Mouse (Mus musculus) adrenal gland, postnatal 25 days (tissue): ENCODE results near the gene Dpagt1. TPM values are rescaled to one million over a fixed set of nuclear protein-coding genes. Genes with fewer than 3 reads are reported as not detected.
"Not testable (repeated sequence)": the region's sequence is repeated elsewhere in the genome, so short reads cannot be mapped to it uniquely, and the experiment has no call there.

Experiments
- DNase-seq: peaks from one replicate; pipeline ENCODE4 v3.0.0; 2021; ENCODE audit warnings: mixed read lengths
- total RNA-seq: library from RNA; stranded (reverse); gene quantifications from 2 replicates; pipeline ENCODE4 v1.2.3, GENCODE M21; 2021

Gene Dpagt1
- total RNA-seq, 1 experiment from 2014 or later: 34.5 TPM

DNA sequence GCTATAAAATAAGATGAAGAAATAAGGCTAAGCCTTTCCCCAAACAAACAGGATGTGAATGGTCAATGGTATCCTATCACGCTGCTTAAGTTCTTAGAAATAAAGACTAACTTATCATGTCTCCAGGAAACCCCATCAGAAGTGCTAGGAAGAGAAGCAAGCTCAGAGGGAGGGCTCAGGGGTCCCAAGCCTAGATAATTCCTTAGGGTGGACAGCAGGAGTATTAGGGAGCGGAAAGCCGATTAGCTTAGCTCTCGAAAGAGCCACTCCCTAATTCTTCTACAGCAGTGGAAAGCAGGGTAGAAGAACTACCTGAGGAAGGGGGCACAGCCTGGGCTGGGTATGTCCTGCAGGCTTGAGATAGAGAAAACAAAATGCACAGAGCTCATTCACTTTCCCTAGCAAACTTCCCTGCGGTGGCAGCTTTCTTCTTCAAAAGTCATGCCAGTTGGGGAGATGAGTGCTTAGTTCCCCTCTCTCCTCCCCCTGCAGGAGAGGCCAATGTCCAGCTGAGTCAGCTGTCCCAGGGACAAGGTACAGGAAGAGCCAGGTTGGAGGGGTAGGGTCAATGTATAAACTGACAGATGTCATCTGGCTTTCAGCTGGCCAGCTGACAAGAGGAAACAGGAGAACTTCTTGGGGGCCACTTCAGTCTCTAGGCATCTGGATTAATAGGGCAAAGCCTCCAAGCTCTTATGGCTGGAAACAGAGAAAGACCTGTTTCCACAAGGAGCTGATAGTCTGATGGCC is 7.6 kb upstream of the Dpagt1 start:
- DNase-seq: no peak

- DNase-seq: no peak
Measured at GRCm38 (mm10) chr9:44318826-44319095, 7.1 kb upstream of the Dpagt1 start.

DNA sequence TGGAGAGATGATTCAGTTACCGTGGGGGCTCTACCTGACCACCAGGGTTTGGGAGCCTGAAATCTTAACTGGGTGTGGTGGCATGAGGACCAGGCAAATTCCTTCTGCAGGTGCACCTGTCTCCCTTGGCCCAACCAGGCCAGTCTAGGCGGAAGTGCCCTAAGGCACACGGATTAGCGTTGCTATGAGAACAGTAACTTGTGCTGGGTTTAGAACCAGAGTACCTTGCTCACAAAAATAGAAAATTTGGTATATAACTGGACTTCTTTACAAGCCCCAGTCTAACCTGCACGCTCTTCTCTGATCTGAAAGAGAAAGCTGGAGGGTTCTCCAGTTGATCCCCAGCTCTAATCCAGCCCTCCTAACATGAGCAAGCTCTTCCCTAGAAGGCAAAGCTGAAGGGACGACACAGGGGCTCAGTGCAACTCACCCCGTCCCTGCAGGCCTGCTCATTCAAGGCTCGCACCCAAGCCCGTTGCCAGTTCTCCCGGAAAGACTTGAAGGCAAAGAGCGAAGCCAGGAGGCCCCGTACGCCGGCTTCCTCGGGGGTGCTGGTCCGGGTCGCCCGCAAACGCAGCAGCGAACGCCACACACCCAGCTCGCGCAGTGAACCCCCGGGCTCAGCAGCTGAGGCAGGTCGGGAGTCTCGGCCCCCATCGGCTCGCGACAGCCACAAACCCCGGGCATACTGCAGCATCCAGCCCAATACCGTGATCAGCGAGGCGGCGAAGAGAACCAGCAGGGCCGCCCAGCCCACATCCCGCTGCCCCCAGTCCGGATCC is 6.5 kb upstream of the Dpagt1 start:
- DNase-seq: peak; percentile 41

DNA sequence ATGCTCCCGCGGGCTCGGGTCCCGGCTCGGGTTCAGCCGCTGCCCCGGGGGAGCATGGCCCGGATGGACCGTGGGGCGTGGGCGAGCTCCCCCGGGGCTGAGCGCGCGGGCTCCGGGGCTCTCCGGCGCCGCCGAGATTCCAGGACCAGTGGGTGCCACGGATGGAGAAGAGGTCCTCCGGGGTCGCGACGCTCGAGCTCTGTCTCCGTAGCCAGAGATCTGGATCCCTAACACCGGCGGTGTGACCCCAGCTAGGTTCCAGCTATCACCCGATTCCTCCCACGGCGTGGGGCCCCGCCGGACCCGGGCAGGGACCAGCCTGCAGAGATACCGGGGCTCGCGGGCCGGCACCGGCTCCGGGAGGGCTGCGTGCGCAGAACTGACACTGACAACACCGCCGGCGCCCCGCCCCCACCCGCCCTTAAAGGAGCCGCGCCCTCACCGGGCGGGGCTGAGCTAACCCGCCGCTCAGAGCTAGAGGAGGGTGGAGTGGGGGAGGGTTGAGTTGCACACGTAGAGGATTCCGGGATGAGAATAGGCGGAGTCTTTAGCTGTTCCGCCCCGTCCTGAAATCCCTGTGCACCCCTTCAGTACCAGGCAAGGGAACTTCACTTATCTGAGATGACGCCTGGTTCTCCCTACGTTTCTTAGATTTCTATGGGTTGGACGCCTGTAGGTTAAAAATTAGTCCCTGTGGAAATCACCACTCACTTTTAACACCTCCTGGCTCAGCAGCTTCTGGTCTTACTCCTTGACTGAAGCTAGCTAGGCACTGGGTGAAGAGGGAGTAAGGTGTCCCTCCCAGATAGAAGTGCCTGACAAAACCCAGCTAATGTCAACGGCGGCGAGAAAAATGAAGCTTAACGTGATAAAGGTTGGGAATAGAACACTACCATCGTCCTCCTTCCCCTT is 5.7 kb upstream of the Dpagt1 start, which contains the start of gene C2cd2l:
C2cd2l (minus strand) TSS at position 399 of the 912 bp plus-strand sequence.
- DNase-seq: peak; percentile 89

GRCm38 (mm10) chr9:44320799-44321133 is 5.1 kb upstream of the Dpagt1 start:
- DNase-seq: no peak

DNA sequence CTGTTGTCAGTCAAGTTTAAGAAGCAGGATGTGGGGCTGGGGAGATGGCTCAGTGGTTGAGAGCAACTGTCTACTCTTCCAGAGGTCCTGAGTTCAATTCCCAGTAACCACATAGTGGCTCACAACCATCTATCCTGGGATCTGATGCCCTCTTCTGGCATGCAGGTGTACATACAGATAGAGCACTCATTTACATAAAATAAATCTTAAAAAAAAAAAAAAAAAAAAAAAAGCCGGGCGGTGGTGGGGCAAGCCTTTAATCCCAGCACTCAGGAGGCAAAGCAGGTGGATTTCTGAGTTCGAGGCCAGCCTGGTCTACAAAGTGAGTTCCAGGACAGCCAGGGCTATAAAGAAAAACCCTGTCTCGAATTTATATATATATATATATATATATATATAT is 2.2 kb upstream of the Dpagt1 start:
- not testable (repeated sequence) for DNase-seq

GRCm38 (mm10) chr9:44324147-44324546 is 1.7 kb upstream of the Dpagt1 start:
- no peak for DNase-seq

DNA sequence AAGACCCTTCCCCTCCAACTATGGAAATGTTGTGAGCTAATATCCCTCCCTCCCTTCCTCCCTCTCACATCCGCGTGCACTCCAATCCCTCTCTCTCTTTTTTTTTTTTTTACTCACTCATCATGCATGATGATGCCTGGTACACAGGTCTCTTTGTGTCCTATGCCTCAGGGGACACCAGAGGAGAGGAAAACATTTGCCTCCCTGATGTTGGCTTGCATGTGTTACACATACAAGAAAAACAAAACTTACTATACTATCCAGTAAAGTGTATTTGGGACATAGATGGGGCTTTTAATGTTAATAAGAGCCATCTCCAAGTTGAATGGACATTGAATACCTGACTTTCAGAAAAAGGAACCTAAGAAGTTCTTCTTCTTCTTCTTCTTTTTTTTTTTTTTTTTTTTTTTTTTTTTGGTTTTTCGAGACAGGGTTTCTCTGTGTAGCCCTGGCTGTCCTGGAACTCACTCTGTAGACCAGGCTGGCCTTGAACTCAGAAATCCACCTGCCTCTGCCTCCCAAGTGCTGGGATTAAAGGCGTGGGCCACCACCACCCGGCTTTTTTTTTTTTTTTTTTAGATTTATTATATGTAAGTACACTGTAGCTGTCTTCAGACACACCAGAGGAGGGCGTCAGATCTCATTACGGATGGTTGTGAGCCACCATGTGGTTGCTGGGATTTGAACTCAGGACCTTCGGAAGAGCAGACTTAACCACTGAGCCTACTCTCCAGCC is 619 bp upstream of the Dpagt1 start:
- not testable (repeated sequence) for DNase-seq

- peak; percentile 79 for DNase-seq
Measured at GRCm38 (mm10) chr9:44326371-44327063, 698 bp downstream of the Dpagt1 start.

DNA sequence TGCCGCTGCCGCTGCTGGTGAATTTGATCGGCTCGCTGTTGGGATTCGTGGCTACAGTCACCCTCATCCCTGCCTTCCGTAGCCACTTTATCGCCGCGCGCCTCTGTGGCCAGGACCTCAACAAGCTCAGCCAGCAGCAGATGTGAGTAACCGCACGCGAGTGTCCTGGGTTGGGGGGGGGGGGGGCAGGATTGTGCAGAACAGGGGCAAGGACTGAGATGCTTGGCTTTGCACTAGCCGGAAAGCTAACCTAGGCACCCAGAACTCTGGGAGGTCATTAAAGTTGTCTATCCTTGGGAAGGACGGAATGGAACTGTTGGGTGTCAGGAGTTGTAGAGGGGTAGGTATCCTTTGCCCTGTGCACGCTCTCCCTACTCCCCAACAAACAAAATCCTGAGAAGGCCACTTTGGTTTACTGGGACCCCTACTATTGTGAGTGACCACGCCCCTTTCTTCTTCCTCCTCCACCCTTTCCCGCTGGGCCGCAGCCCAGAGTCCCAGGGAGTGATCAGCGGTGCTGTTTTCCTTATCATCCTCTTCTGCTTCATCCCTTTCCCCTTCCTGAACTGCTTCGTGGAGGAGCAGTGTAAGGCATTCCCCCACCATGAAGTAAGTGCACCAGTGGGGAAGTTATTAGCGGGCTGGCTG is 1.4 kb downstream of the Dpagt1 start:
- DNase-seq: no peak

DNA sequence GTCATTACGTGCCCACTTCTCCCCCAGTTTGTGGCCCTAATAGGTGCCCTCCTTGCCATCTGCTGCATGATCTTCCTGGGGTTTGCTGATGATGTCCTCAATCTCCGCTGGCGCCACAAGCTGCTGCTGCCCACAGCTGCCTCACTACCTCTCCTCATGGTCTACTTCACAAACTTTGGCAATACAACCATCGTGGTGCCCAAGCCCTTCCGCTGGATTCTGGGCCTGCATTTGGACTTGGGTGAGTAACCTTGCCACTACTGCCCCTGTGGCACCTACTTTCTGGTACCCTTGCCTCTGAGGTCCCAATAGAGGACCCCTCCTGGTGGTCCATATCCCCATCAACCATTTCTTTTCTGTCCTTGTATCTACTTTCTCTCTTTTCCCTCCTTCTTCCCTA is 2.1 kb downstream of the Dpagt1 start:
- no peak for DNase-seq

DNA sequence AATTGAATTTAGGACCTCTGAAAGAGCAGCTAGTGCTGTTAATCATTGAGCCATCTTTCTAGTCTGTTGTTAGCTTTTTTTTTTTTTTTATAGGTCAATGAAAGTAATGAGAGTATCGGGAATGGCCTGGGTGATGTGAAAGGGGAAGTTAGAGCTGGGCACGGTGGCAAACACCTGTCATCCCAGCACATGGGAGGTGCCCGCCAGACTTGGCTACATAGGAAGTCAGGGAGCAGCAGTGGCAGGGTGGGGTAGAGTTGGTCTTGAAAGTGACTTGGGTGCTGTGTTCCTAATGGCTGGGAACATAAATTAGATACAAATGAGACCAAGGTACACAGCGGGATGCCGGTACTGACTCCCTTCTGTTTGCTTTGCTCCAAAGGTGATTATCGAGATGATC is 4.9 kb downstream of the Dpagt1 start:
- DNase-seq: no peak

GRCm38 (mm10) chr9:44332918-44333638 is 7.3 kb downstream of the Dpagt1 start:
- DNase-seq: no peak

DNA sequence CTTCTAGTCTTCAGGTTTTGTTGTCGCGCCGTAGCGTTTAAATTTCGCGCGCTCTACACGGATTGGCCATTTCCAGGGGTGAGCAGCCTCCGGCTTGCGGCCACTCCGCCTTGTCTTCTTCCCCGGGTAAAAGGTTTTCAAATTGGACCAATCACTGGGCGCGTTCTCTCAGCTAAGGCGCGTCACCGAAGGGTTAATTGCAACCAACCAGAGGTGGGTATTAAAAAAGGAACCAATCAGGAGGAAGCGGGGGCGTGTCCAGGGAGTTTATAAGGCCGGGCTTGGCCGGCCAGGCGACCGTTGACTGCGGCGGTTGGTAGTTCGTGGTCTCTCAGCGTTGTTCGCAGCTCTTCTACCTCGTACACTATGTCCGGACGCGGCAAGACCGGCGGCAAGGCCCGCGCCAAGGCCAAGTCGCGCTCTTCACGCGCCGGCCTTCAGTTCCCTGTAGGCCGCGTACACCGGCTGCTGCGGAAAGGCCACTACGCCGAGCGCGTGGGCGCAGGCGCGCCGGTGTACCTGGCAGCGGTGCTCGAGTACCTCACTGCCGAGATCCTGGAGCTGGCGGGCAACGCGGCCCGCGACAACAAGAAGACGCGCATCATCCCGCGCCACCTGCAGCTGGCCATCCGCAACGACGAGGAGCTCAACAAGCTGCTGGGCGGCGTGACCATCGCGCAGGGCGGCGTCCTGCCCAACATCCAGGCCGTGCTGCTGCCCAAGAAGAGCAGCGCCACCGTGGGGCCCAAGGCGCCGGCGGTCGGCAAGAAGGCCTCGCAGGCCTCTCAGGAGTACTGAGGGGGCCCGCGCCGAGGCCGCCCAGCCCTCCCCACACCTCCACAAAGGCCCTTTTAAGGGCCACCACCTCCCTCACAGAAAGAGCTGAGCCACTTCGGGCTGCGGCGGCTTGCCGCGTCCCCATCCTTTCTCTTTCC is 8.8 kb downstream of the Dpagt1 start, which contains the start of gene H2afx:
H2afx (plus strand) TSS at position 299 of the 935 bp plus-strand sequence.
- peak; percentile 94 for DNase-seq

GRCm38 (mm10) chr9:44335331-44336092 is 9.7 kb downstream of the Dpagt1 start:
- peak; percentile 45 for DNase-seq

DNA sequence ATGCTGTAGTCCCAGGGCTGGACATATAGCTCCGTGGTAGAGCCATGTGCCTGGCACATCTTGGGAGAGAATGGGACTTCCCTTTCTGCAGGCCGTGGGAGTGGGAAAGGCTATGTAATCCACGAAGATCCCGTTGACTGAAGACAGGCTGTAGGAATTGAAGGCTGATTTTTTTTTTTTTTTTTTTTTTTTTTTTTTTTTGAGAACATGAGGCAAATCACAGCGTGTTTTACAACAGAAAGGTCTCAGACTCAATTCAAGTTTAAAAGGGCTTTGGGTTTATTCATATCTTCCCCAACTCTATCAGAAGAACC is 10.2 kb downstream of the Dpagt1 start:
- DNase-seq: no peak

DNA sequence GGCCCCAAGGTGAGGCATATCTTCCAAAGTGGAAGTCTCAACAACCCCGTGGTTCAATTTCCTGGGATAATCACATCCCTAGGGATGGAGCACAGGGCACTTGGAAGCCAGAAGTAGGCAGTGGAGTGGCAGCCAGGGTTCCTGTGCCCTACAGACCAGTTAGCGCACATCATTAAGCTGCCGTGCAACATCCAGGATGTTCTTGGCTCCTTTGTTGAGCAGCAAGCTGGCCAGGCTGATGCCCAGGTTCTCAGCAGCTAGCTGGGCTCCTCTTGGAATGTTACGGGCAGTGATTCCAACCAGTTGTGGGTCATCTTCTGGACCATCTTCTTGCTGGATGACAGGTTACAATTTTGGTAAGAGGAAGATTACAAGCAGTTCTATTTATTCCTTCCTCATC is 10.7 kb downstream of the Dpagt1 start:
- not testable (repeated sequence) for DNase-seq

DNA sequence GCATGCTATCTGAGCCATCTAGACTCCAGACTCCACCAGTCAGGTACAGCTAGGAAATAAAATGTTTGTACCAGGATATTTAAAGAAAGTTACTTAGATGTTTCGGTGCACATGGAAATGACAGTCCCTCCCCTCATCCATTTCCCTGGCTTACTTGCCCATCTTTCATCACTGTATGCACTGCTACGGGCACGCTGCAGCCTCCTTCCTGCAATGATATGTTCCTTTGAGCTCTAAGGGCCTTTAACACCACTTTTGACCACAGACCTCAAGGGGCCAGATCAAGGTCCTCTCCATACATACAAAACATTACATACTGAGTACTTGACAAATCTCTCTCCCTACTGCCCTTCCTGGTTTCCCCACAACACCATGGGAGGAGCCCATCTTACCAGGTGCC is 11.1 kb downstream of the Dpagt1 start:
- no peak for DNase-seq
